Mouse (Mus musculus) midbrain, embryonic 14.5 days (tissue): ENCODE measurements around the gene Il17rd. TPM values are rescaled to one million over a fixed set of nuclear protein-coding genes. Genes with fewer than 3 reads are reported as not detected.

Experiments
- ATAC-seq: fragments of 200-750 bp; cut with Nextera tagmentation; 2 replicates; pipeline ENCODE4 v1.8.0; 2017; ENCODE audit warnings: moderate number of reproducible peaks, moderate library complexity; ENCODE audit not compliant: low FRiP score, low TSS enrichment
- DNase-seq: peaks from one replicate; pipeline ENCODE4 v3.0.0-alpha.2; 2015
- H3K27ac ChIP-seq: fragments of 300-500 bp; sonication (generic); replicated peaks from 2 replicates; pipeline ENCODE4 v1.5.1; 2014; ENCODE audit warnings: mild to moderate bottlenecking, low read depth, low read length, moderate library complexity
- H3K27me3 ChIP-seq: fragments of 300-500 bp; sonication (generic); 2 replicates; pipeline ENCODE4 v1.6.1; 2014; ENCODE audit warnings: low read length, control low read depth, mixed read lengths; ENCODE audit not compliant: control insufficient read depth, insufficient read depth
- H3K36me3 ChIP-seq: fragments of 300-500 bp; sonication (generic); 2 replicates; pipeline ENCODE4 v1.6.1; 2014; ENCODE audit warnings: low read length, control low read depth; ENCODE audit not compliant: control insufficient read depth, insufficient read depth
- H3K4me1 ChIP-seq: fragments of 300-500 bp; sonication (generic); 2 replicates; pipeline ENCODE4 v1.6.1; 2014; ENCODE audit warnings: mild to moderate bottlenecking, antibody characterized with exemption, low read length, control low read depth; ENCODE audit not compliant: control insufficient read depth, insufficient read depth
- H3K4me2 ChIP-seq: fragments of 300-500 bp; sonication (generic); 2 replicates; pipeline ENCODE4 v1.6.1; 2014; ENCODE audit warnings: mild to moderate bottlenecking, low read length, moderate library complexity
- H3K4me3 ChIP-seq: fragments of 300-500 bp; sonication (generic); replicated peaks from 2 replicates; pipeline ENCODE4 v1.5.1; 2014; ENCODE audit warnings: low read depth, low read length
- H3K9ac ChIP-seq: fragments of 300-500 bp; sonication (generic); replicated peaks from 2 replicates; pipeline ENCODE4 v1.6.1; 2014; ENCODE audit warnings: mild to moderate bottlenecking, low read length, moderate library complexity
- H3K9me3 ChIP-seq: fragments of 300-500 bp; sonication (generic); 2 replicates; pipeline ENCODE4 v1.6.1; 2016; ENCODE audit warnings: low read length, control low read depth, mixed read lengths; ENCODE audit not compliant: control insufficient read depth
- WGBS: fragments of 180-500 bp; shearing (Covaris S2); extraction: QIAGEN DNeasy Blood & Tissue Kit; methylation state at CpG from one replicate; pipeline ENCODE4 v1.1.7; 2014; 5-methylcytosine and 5-hydroxymethylcytosine counted together
- polyA plus RNA-seq: library from polyadenylated mRNA; unstranded; fragments of >200 nt; fragmentation: Nextera tagmentation; extraction: Ambion mirVana; gene quantifications from 2 replicates; pipeline ENCODE4 v1.2.1, GENCODE M21; 2014

Il17rd gene
- polyA plus RNA-seq, 1 experiment from 2014 or later, result 2.9 TPM

GRCm38 (mm10) chr14:27051511-27051895 lies 12.8 kb downstream of the Il17rd start:
- DNase-seq (no peak), ATAC-seq (no peak)
- 21% methylated on average over 5 of the region's 5 CpGs for WGBS
- H3K4me3 ChIP-seq, result no peak overlapping the region
- H3K9ac ChIP-seq, result no peak overlapping the region
- peaks cover 27% of the 10 kb centered on the region for H3K4me1 ChIP-seq
- peaks cover 14% of the 10 kb centered on the region for H3K27me3 ChIP-seq
- 0 out of 2 replicates have a peak overlapping the region, but pooled peaks have one; percentile 38 for H3K4me2 ChIP-seq
- H3K36me3 ChIP-seq, result no peaks in the 10 kb centered on the region
- no peaks in the 10 kb centered on the region for H3K9me3 ChIP-seq
- H3K27ac ChIP-seq, result peak overlapping the region; percentile 65

GRCm38 (mm10) chr14:27058535-27059223 lies 19.9 kb downstream of the Il17rd start:
- Histone ChIP-seq H3K27ac (no peak overlapping the region), H3K27me3 (no peaks in the 10 kb centered on the region), H3K4me3 (no peak overlapping the region), H3K9ac (no peak overlapping the region), H3K9me3 (no peaks in the 10 kb centered on the region), H3K36me3 (no peaks in the 10 kb centered on the region), H3K4me2 (no peak overlapping the region), H3K4me1 (0 out of 2 replicates have a peak, but pooled peaks cover 4% of the 10 kb centered on the region)
- DNase-seq (no peak), ATAC-seq (no peak)
- 47% methylated on average over 13 of the region's 13 CpGs for WGBS

- H3K4me3 ChIP-seq, result no peak overlapping the region
- ATAC-seq (no peak), DNase-seq (no peak)
- H3K4me1 ChIP-seq, result 0 out of 2 replicates have a peak, but pooled peaks cover 4% of the 10 kb centered on the region
- no peak overlapping the region for H3K27ac ChIP-seq
- WGBS, result 54% methylated on average over 8 of the region's 8 CpGs
- no peaks in the 10 kb centered on the region for H3K9me3 ChIP-seq
- H3K27me3 ChIP-seq, result no peaks in the 10 kb centered on the region
- H3K9ac ChIP-seq, result no peak overlapping the region
- no peaks in the 10 kb centered on the region for H3K36me3 ChIP-seq
- H3K4me2 ChIP-seq, result no peak overlapping the region
These were observed 20.4 kb downstream of the Il17rd start for GRCm38 (mm10) chr14:27059224-27059558.

- Histone ChIP-seq H3K9ac (no peak overlapping the region), H3K4me3 (no peak overlapping the region), H3K27ac (no peak overlapping the region), H3K4me2 (no peak overlapping the region), H3K27me3 (no peaks in the 10 kb centered on the region), H3K36me3 (no peaks in the 10 kb centered on the region), H3K9me3 (no peaks in the 10 kb centered on the region), H3K4me1 (peaks cover 26% of the 10 kb centered on the region)
- DNase-seq (no peak), ATAC-seq (no peak)
- WGBS, result 53% methylated on average over 1 of the region's 1 CpGs
These were observed 24.6 kb downstream of the Il17rd start for GRCm38 (mm10) chr14:27063338-27063737.

GRCm38 (mm10) chr14:27066171-27066929 lies 27.6 kb downstream of the Il17rd start:
- Histone ChIP-seq H3K27ac (peak overlapping the region; percentile 46), H3K36me3 (no peaks in the 10 kb centered on the region), H3K4me2 (peak overlapping the region; percentile 19; the same call in 1 of the 2 replicates), H3K4me1 (peaks cover 38% of the 10 kb centered on the region), H3K9me3 (no peaks in the 10 kb centered on the region), H3K9ac (no peak overlapping the region), H3K27me3 (no peaks in the 10 kb centered on the region), H3K4me3 (no peak overlapping the region)
- peak; percentile 64; the same call in 1 of the 2 replicates for ATAC-seq
- whole genome bisulfite sequencing, result 9% methylated on average over 9 of the region's 9 CpGs
- DNase-seq, result peak; percentile 63

GRCm38 (mm10) chr14:27067866-27068271 lies 29.1 kb downstream of the Il17rd start:
- WGBS, result 14% methylated on average over 6 of the region's 6 CpGs
- ATAC-seq, result no peak
- H3K27ac ChIP-seq, result peak overlapping the region; percentile 67
- H3K4me1 ChIP-seq, result peaks cover 42% of the 10 kb centered on the region
- H3K36me3 ChIP-seq, result no peaks in the 10 kb centered on the region
- DNase-seq, result peak; percentile 81
- 0 out of 2 replicates have a peak overlapping the region, but pooled peaks have one; percentile 17 for H3K9ac ChIP-seq
- no peaks in the 10 kb centered on the region for H3K27me3 ChIP-seq
- H3K4me2 ChIP-seq, result peak overlapping the region; percentile 14; the same call in 1 of the 2 replicates
- H3K9me3 ChIP-seq, result no peaks in the 10 kb centered on the region
- no peak overlapping the region for H3K4me3 ChIP-seq

GRCm38 (mm10) chr14:27069434-27070097 lies 30.8 kb downstream of the Il17rd start:
- ATAC-seq, result no peak
- H3K9ac ChIP-seq, result no peak overlapping the region
- H3K4me3 ChIP-seq, result no peak overlapping the region
- 29% methylated on average over 8 of the region's 8 CpGs for WGBS
- H3K27ac ChIP-seq, result peak overlapping the region; percentile 26; the same call in 1 of the 2 replicates
- no peak overlapping the region for H3K4me2 ChIP-seq
- no peaks in the 10 kb centered on the region for H3K9me3 ChIP-seq
- no peaks in the 10 kb centered on the region for H3K36me3 ChIP-seq
- DNase-seq, result no peak
- H3K27me3 ChIP-seq, result no peaks in the 10 kb centered on the region
- peaks cover 42% of the 10 kb centered on the region for H3K4me1 ChIP-seq

- ATAC-seq, result no peak
- Histone ChIP-seq H3K9me3 (no peaks in the 10 kb centered on the region), H3K27ac (no peak overlapping the region), H3K4me2 (no peak overlapping the region), H3K27me3 (no peaks in the 10 kb centered on the region), H3K4me3 (no peak overlapping the region), H3K4me1 (peaks cover 42% of the 10 kb centered on the region), H3K9ac (no peak overlapping the region), H3K36me3 (no peaks in the 10 kb centered on the region)
- DNase-seq, result no peak
- WGBS, result 58% methylated on average over 3 of the region's 3 CpGs
These were observed 31.4 kb downstream of the Il17rd start for GRCm38 (mm10) chr14:27070128-27070527.
